Mouse (Mus musculus) kidney, embryonic 16.5 days (tissue): ENCODE results near the gene Jak1. TPM values are rescaled to one million over a fixed set of nuclear protein-coding genes. Genes with fewer than 3 reads are reported as not detected.
A peak's percentile ranks its signal among the peaks of the same experiment; 100 is the strongest.

ENCODE experiments used
- ATAC-seq: fragments of 200-750 bp; cut with Nextera tagmentation; 2 replicates; pipeline ENCODE4 v1.8.0; 2017; ENCODE audit warnings: moderate TSS enrichment; ENCODE audit not compliant: low FRiP score, low TSS enrichment
- H3K27ac ChIP-seq: fragments of 300-500 bp; sonication (generic); 2 replicates; pipeline ENCODE4 v1.5.1; 2014; ENCODE audit warnings: low read length
- H3K27me3 ChIP-seq: fragments of 300-500 bp; sonication (generic); 2 replicates; pipeline ENCODE4 v1.6.1; 2014; ENCODE audit warnings: low read length, control low read depth, mixed read lengths; ENCODE audit not compliant: insufficient read depth
- H3K36me3 ChIP-seq: fragments of 300-500 bp; sonication (generic); 2 replicates; pipeline ENCODE4 v1.6.1; 2014; ENCODE audit warnings: low read length, control low read depth, mixed read lengths; ENCODE audit not compliant: insufficient read depth
- H3K4me1 ChIP-seq: fragments of 300-500 bp; sonication (generic); 2 replicates; pipeline ENCODE4 v1.6.1; 2014; ENCODE audit warnings: low read length, control low read depth, mixed read lengths; ENCODE audit not compliant: insufficient read depth
- H3K4me2 ChIP-seq: fragments of 300-500 bp; sonication (generic); replicated peaks from 2 replicates; pipeline ENCODE4 v1.6.1; 2014; ENCODE audit warnings: low read depth, low read length
- H3K4me3 ChIP-seq: fragments of 300-500 bp; sonication (generic); 2 replicates; pipeline ENCODE4 v1.5.1; 2014; ENCODE audit warnings: mild to moderate bottlenecking, low read length
- H3K9ac ChIP-seq: fragments of 300-500 bp; sonication (generic); replicated peaks from 2 replicates; pipeline ENCODE4 v1.6.1; 2014; ENCODE audit warnings: low read length
- H3K9me3 ChIP-seq: fragments of 300-500 bp; sonication (generic); 2 replicates; pipeline ENCODE4 v1.6.1; 2016; ENCODE audit warnings: low read length, control low read depth
- WGBS: fragments of 180-500 bp; shearing (Covaris S2); extraction: QIAGEN DNeasy Blood & Tissue Kit; methylation state at CpG from one replicate; pipeline ENCODE4 v1.1.7; 2014; 5-methylcytosine and 5-hydroxymethylcytosine counted together
- polyA plus RNA-seq: library from polyadenylated mRNA; unstranded; fragments of >200 nt; fragmentation: Nextera tagmentation; extraction: Ambion mirVana; gene quantifications from 2 replicates; pipeline ENCODE4 v1.2.1, GENCODE M21; 2015

Jak1 gene
- polyA plus RNA-seq, 1 experiment from 2014 or later, result 104 TPM

DNA sequence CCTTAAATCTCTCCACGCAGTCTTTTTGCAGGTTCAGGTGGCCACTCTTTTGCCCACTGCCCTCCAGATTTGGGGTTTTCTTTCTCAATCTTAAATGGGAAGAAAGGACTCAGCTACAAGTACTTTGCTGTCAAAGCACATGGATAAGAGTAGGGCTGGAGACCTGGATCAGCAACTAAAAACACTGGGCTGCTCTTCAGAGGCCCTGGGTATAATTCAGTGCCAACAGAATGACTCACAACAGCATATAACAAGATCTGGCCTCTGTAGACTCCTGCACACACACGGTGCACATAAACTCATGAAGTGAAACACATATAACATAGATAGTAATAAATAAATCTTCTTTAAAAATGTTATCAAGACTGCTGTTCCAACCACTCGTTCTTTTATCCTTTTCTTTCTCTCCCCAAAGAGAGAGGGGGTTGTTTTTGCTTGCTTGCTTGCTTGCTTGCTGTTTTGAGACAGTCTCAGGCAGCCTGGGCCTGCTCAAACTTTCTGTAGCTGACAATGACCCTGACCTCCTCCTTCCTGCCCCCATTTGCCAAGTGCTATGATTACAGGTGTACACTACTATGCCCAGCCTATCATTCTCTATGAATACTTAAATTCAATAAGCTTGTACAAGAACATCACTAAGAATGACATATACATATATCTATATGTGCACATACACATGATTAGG, 8.4 kb downstream of the Jak1 start:
- Histone ChIP-seq H3K4me3 (no peak overlapping the region), H3K9ac (no peak overlapping the region), H3K4me1 (peaks cover 19% of the 10 kb centered on the region; the same call in 1 of the 2 replicates), H3K9me3 (no peaks in the 10 kb centered on the region), H3K27ac (no peak overlapping the region), H3K27me3 (no peaks in the 10 kb centered on the region), H3K36me3 (no peaks in the 10 kb centered on the region), H3K4me2 (no peak overlapping the region)
- ATAC-seq, result no peak
- WGBS, result 59% methylated on average over 3 of the region's 3 CpGs

DNA sequence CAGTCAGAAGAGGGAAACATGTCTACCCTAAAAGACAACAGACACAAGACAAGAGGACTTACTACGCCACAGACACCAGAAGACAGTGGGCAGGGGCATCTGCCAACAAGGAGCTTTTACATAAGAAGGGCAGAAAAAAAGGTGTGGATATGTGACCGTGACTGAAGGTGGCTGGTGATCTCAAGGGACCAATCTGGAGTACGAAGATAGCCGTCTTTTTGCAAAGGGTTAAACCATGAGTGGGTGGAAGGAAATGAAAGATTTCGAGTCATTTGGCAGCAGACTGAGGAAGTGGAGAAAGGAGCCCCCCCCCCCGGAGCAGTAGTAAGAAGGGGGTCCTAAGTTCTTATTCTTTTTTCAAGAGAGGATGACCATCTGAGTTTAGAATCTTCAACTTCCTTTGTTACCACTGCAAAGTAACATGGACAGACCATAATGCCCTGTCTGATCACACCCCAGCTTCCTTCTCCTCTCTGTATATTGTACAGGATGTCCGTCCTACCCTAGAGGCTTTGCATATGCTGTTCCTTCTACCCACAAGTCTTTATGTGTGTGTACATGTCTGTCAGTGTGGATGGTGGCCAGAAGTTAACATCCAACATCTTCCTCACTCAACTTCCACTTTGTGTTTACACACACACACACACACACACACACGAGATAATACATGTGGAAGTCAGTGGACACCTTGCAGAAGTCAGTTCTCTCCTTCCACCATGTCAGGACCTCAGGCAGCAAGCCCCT, 10.3 kb downstream of the Jak1 start:
- no peak overlapping the region for H3K4me3 ChIP-seq
- no peaks in the 10 kb centered on the region for H3K27me3 ChIP-seq
- no peak overlapping the region for H3K9ac ChIP-seq
- ATAC-seq, result no peak
- 64% methylated on average over 8 of the region's 8 CpGs for WGBS
- H3K9me3 ChIP-seq, result no peaks in the 10 kb centered on the region
- no peaks in the 10 kb centered on the region for H3K36me3 ChIP-seq
- H3K4me2 ChIP-seq, result no peak overlapping the region
- H3K4me1 ChIP-seq, result peaks cover 25% of the 10 kb centered on the region
- no peak overlapping the region for H3K27ac ChIP-seq

DNA sequence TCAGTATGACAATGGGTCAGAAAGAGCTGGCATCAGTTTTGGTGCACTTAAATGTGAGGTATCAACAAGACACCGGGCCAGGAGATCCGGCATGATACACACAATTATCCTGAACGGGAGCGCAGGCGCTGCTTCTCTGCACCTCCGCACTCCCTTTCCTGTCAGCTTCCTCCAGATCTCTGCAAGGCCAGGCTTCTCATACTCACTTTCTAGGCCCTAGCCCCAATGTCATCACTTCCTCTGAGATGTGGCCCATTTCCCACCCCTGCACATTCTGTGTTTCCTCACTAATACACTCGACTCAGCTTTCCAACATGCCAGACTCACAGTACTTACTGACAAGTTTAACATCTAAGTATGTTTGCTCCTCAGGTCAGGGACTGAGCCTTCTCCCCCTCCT, 11.1 kb downstream of the Jak1 start:
- no peak overlapping the region for H3K27ac ChIP-seq
- H3K4me3 ChIP-seq, result no peak overlapping the region
- H3K27me3 ChIP-seq, result no peaks in the 10 kb centered on the region
- ATAC-seq, result 0 out of 2 replicates have a peak, but pooled peaks have one; percentile 15
- no peaks in the 10 kb centered on the region for H3K9me3 ChIP-seq
- H3K9ac ChIP-seq, result no peak overlapping the region
- peaks cover 25% of the 10 kb centered on the region for H3K4me1 ChIP-seq
- 74% methylated on average over 7 of the region's 7 CpGs for WGBS
- H3K36me3 ChIP-seq, result no peaks in the 10 kb centered on the region
- H3K4me2 ChIP-seq, result no peak overlapping the region

DNA sequence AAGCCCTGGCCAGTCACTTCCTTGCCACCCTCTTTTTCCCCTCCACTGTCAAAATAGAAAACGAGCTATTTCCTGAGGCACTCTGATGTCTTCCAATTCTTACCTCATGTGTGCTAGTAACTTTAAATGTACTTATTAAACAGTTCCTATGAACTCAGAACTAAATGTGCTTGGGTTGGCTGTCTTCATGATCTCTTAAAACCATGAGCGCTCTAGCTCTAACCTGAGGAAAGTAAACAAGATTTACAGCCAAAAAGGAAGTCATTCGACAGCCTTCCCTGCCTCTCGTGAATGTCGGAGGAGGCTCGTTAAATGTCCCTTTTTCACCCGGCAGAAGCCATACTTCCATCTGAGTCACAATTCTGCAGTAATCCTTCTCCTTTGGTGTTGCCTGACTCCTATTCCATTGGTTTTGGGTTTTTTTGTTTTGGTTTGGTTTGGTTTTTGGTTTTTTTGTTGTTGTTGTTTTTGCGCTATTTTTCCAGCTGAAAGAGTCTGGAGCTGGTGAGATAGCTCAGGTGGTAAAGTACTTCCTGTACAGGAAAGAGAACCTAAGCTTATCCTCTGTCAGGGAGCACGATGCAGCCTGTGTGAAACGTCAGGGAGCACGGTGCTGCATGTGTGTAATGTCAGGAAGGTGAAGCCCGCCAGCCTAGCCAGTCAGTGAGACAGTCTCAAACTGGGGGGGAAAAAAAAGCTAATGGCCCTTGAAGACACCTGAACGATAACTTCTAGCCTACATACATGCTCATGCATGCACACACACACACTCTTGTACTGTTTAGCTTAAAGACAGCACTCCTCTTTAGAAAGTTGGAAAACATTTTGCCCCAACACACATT, 12.1 kb downstream of the Jak1 start:
- Histone ChIP-seq H3K9me3 (no peaks in the 10 kb centered on the region), H3K36me3 (no peaks in the 10 kb centered on the region), H3K9ac (no peak overlapping the region), H3K27me3 (no peaks in the 10 kb centered on the region), H3K27ac (no peak overlapping the region; the same call in 1 of the 2 replicates), H3K4me2 (no peak overlapping the region), H3K4me1 (peaks cover 25% of the 10 kb centered on the region), H3K4me3 (no peak overlapping the region)
- WGBS, result 22% methylated on average over 13 of the region's 13 CpGs
- no peak for ATAC-seq

DNA sequence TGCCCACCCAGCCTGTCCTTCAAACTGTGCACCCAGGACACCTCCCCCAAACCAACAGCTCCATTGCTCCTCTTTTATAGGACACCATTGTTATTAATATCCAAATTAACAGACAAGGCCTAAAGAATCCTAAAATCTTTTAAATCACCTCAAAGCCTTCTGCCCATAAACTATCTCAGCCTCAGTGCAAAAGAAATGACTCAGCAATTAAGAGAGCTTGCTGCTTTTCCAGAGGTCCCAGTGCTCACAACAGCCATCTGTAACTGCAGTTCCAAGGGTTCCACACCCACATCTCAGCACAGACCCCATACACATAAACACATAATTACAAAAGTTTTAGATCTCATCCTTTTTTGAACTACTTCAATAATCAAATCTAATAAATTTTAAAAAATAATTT, 13.1 kb downstream of the Jak1 start:
- peaks cover 25% of the 10 kb centered on the region for H3K4me1 ChIP-seq
- H3K27ac ChIP-seq, result no peak overlapping the region
- ATAC-seq, result no peak
- no peak overlapping the region for H3K4me2 ChIP-seq
- H3K36me3 ChIP-seq, result no peaks in the 10 kb centered on the region
- H3K9me3 ChIP-seq, result no peaks in the 10 kb centered on the region
- no peak overlapping the region for H3K4me3 ChIP-seq
- H3K27me3 ChIP-seq, result no peaks in the 10 kb centered on the region
- H3K9ac ChIP-seq, result no peak overlapping the region

DNA sequence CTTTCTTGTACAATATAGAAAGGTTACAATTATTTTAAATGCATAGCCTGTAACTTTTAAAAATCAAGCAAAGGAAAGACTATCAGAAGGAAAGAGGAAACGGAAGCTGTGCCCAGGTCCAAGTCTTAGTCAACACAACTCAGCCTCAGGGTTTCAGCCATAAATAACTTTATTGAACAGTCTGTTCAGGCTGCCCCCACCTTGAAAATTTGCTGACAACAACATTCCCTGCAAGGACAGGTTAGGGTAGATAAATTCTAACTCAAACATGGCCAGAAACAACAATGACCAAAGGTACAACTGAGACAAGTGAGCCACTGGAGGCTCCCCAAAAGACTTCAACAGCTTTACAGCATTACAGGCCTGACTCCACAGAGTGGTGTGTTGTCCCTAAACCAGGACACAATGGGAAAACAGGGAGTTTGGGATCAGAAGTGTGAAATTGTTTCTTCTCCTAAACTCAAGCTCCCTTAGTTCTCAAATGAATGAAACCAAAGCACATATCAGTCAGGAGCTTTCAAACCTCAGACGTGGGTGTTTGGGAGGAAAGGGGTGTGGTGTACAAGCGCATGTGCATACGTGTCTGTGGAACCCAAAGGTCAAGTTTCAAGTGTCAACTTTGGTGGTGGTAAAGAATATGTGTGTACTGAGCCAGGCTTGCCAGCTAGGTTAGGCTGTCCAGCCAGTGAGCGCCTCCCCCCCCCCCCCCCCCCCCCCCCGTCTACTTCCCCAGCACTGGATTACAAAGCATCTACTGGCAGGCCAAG, 14.9 kb downstream of the Jak1 start:
- no peak overlapping the region for H3K9ac ChIP-seq
- no peak for ATAC-seq
- no peaks in the 10 kb centered on the region for H3K27me3 ChIP-seq
- H3K9me3 ChIP-seq, result no peaks in the 10 kb centered on the region
- no peaks in the 10 kb centered on the region for H3K36me3 ChIP-seq
- 54% methylated on average over 5 of the region's 6 CpGs for WGBS
- H3K4me3 ChIP-seq, result no peak overlapping the region
- H3K4me1 ChIP-seq, result peaks cover 18% of the 10 kb centered on the region
- H3K27ac ChIP-seq, result no peak overlapping the region
- no peak overlapping the region for H3K4me2 ChIP-seq

DNA sequence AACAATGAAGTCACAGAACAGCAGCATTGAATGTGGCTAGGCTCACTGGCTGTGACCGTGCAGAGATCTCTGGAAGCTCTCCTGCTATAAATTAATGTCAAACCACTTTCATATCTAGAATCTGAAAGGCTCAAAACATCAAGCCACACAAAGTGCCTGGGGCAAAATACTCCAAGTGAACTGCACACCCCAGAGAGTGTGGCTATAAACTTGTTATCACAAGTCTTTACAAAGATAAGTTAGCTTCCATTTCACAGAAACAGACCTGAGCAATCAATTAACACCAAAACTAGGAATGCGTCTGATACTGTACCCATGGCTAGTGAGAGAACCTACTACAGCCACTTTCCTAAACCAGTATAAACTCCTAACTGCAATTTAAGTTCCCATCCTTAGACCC, 17.7 kb downstream of the Jak1 start:
- no peak for ATAC-seq
- WGBS, result 37% methylated on average over 2 of the region's 2 CpGs
- peaks cover 14% of the 10 kb centered on the region for H3K4me1 ChIP-seq
- no peak overlapping the region for H3K4me2 ChIP-seq
- no peaks in the 10 kb centered on the region for H3K27me3 ChIP-seq
- H3K9ac ChIP-seq, result no peak overlapping the region
- no peaks in the 10 kb centered on the region for H3K36me3 ChIP-seq
- no peaks in the 10 kb centered on the region for H3K9me3 ChIP-seq
- no peak overlapping the region for H3K27ac ChIP-seq
- no peak overlapping the region for H3K4me3 ChIP-seq

DNA sequence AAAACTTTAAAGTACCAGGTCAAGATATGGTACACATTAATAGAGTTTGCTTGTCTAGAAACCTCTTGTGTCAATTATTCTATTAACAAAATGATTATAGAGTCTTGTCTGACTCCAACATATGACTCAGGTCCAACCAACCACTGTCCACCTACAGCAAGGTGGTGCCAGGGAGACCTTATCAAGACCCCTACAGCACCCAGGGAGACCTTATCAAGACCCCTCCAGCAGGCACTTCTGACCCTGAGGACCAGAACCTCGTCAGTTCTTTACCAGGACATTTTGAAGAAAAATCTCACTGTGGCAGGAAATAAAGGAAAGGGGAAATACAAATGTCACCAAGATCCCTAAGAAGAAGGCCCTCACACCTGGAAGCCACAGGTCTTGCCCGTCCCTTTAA, 18.5 kb downstream of the Jak1 start:
- Histone ChIP-seq H3K27ac (no peak overlapping the region), H3K9ac (no peak overlapping the region), H3K4me3 (no peak overlapping the region), H3K9me3 (no peaks in the 10 kb centered on the region), H3K27me3 (no peaks in the 10 kb centered on the region), H3K4me2 (no peak overlapping the region), H3K4me1 (peaks cover 14% of the 10 kb centered on the region), H3K36me3 (no peaks in the 10 kb centered on the region)
- 73% methylated on average over 2 of the region's 2 CpGs for WGBS
- ATAC-seq, result no peak

DNA sequence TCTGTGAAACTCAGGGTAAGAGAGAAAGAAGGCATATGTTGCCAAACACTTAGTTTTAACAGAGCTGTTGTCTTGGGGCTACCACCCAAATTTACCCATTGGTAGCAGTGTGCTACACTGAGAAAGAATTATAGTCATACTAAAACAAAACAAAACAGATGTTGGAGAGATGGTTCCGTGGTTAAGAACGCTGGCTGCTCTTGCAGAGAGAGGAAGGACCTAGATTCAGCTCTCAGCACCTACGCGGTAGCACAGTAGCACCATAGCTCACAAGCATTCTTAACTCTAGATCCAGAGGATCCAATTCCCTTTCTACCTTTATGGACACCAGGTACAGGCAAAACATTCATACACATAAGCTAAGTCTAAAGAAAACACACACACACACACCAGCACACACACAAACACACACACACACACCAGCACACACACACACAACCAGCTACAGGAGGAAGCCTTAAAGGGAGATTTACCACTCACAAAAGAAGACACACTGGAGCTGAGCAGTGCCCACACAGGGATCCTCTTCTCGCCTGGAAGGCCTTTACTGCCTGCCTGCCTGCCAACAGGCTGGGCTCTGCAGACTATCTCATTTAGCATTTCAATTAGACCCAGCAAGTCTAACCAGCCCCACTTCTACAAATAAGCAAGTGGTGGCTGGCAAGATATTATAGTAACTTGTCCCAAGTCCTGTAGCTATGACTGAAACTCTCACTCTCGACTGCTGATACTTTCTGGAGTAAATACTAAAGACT, 20.6 kb downstream of the Jak1 start:
- H3K27me3 ChIP-seq, result no peaks in the 10 kb centered on the region
- no peak overlapping the region for H3K4me2 ChIP-seq
- H3K4me1 ChIP-seq, result peaks cover 7% of the 10 kb centered on the region; the same call in 1 of the 2 replicates
- no peak overlapping the region for H3K4me3 ChIP-seq
- no peaks in the 10 kb centered on the region for H3K36me3 ChIP-seq
- no peak overlapping the region for H3K27ac ChIP-seq
- no peak overlapping the region for H3K9ac ChIP-seq
- WGBS, result 72% methylated on average over 6 of the region's 6 CpGs
- H3K9me3 ChIP-seq, result no peaks in the 10 kb centered on the region
- ATAC-seq, result no peak
